Mouse (Mus musculus): ENCODE measurements around the gene Rad51d.

GRCm38 (mm10) chr11:82852115-82852514 is 38.3 kb downstream of the Rad51d start:
- TF ChIP-seq POLR2A (IDR thresholded peaks at IDR 0.05; ENCODE audit: extremely low read depth, insufficient read depth, low read length) (no peak), CTCF (IDR thresholded peaks at IDR 0.05; ENCODE audit: low read depth, low read length) (no peak)

All from liver, adult 2 months (tissue).